Mouse (Mus musculus) heart, adult 9 months (tissue): ENCODE data around the gene Poc1b.
"Not testable (repeated sequence)": the region's sequence is repeated elsewhere in the genome, so short reads cannot be mapped to it uniquely, and the experiment has no call there.

Experiments used
- DNase-seq, 2 experiments: peaks; one replicate each; pipeline ENCODE4 v3.0.0; 2022; ENCODE audit warnings: low spot score in 2 of 2

Gene Poc1b

GRCm38 (mm10) chr10:99156808-99157207 is 50.0 kb downstream of the Poc1b start:
- DNase-seq, result no peak

GRCm38 (mm10) chr10:99157697-99158096 is 50.9 kb downstream of the Poc1b start:
- not testable (repeated sequence) for DNase-seq

- no peak for DNase-seq
These were observed 55.2 kb downstream of the Poc1b start for GRCm38 (mm10) chr10:99161987-99162582.

GRCm38 (mm10) chr10:99163002-99163401 is 56.2 kb downstream of the Poc1b start:
- no peak for DNase-seq

GRCm38 (mm10) chr10:99164871-99165477 is 58.1 kb downstream of the Poc1b start:
- no peak for DNase-seq

- DNase-seq, result no peak
These were observed 59.0 kb downstream of the Poc1b start for GRCm38 (mm10) chr10:99165751-99166282.

GRCm38 (mm10) chr10:99166392-99166791 is 59.6 kb downstream of the Poc1b start:
- DNase-seq, result no peak

GRCm38 (mm10) chr10:99168404-99168803 is 61.6 kb downstream of the Poc1b start:
- DNase-seq, result no peak

- peak; percentile 60 to 70 for DNase-seq
These were observed 62.3 kb downstream of the Poc1b start for GRCm38 (mm10) chr10:99168840-99169764.

GRCm38 (mm10) chr10:99169765-99170129 is 62.9 kb downstream of the Poc1b start:
- peak; percentile 81 to 84 for DNase-seq

GRCm38 (mm10) chr10:99171961-99172497 is 65.2 kb downstream of the Poc1b start:
- DNase-seq, result peak; percentile 71 to 85

- DNase-seq, result no peak
These were observed 66.2 kb downstream of the Poc1b start for GRCm38 (mm10) chr10:99172906-99173507.

- no peak for DNase-seq
These were observed 70.1 kb downstream of the Poc1b start for GRCm38 (mm10) chr10:99176911-99177310.

GRCm38 (mm10) chr10:99178118-99178517 is 71.3 kb downstream of the Poc1b start:
- no peak for DNase-seq

GRCm38 (mm10) chr10:99179122-99179521 is 72.3 kb downstream of the Poc1b start:
- DNase-seq, result no peak

- no peak for DNase-seq
These were observed 72.7 kb downstream of the Poc1b start for GRCm38 (mm10) chr10:99179566-99179965.

- DNase-seq, result peak in 1 of 2 experiments; percentile 46
These were observed 74.7 kb downstream of the Poc1b start for GRCm38 (mm10) chr10:99181497-99181896.

- DNase-seq, result no peak
These were observed 75.3 kb downstream of the Poc1b start for GRCm38 (mm10) chr10:99182107-99182506.

GRCm38 (mm10) chr10:99188175-99188574 is 81.3 kb downstream of the Poc1b start:
- no peak for DNase-seq

- no peak for DNase-seq
These were observed 82.1 kb downstream of the Poc1b start for GRCm38 (mm10) chr10:99188656-99189603.
